Mouse (Mus musculus) bone marrow, adult 2 months (tissue): ENCODE measurements at regions not wholly inside any gene's neighbourhood (a gene's known extent, or its start where the extent isn't known, plus 50 kb on each side); places are given as distances from the start of the nearest gene placed in this dataset.

Experiments
- H3K27ac ChIP-seq: fragments of 200-500 bp; 2 replicates; pipeline ENCODE4 v1.5.1; 2012; ENCODE audit warnings: low read depth, mild to moderate bottlenecking, control low read depth, inconsistent platforms, low read length; ENCODE audit not compliant: control insufficient read depth, poor library complexity, insufficient read depth
- H3K4me1 ChIP-seq: fragments of 200-500 bp; 2 replicates; pipeline ENCODE4 v1.6.1; 2011; ENCODE audit warnings: low read length; ENCODE audit not compliant: control insufficient read depth, insufficient read depth
- H3K4me3 ChIP-seq: fragments of 200-500 bp; replicated peaks from 2 replicates; pipeline ENCODE3; 2011; ENCODE audit warnings: mild to moderate bottlenecking, low read depth, low read length, control low read depth; ENCODE audit not compliant: control insufficient read depth
- CTCF ChIP-seq: fragments of 200-500 bp; IDR thresholded peaks from 2 replicates; pipeline ENCODE4 v1.5.1; 2011; ENCODE audit warnings: low read length, control low read depth; ENCODE audit not compliant: control insufficient read depth, insufficient read depth
- POLR2A ChIP-seq: fragments of 200-500 bp; IDR thresholded peaks from 2 replicates; pipeline ENCODE4 v1.6.1; 2011; ENCODE audit warnings: low read depth, mild to moderate bottlenecking, control low read depth, low read length, borderline replicate concordance; ENCODE audit not compliant: control insufficient read depth
- WGBS: fragments of 180-500 bp; shearing (Covaris S2); methylation state at CpG from one replicate; pipeline ENCODE4 v1.1.7; 2018; 5-methylcytosine and 5-hydroxymethylcytosine counted together

- TF ChIP-seq POLR2A (no peak), CTCF (no peak)
- no peak overlapping the region for H3K4me3 ChIP-seq
- H3K27ac ChIP-seq: no peak overlapping the region
- WGBS: 84% methylated on average over 20 of the region's 20 CpGs
- no peaks in the 10 kb centered on the region for H3K4me1 ChIP-seq
Measured at GRCm38 (mm10) chr8:9152313-9152925, 462.1 kb upstream of the Arglu1 start.

GRCm38 (mm10) chr8:9144362-9144761, 454.0 kb upstream of the Arglu1 start:
- TF ChIP-seq CTCF (no peak), POLR2A (no peak)
- Histone ChIP-seq H3K4me1 (no peaks in the 10 kb centered on the region), H3K4me3 (no peak overlapping the region), H3K27ac (no peak overlapping the region)
- WGBS: 86% methylated on average over 3 of the region's 3 CpGs

GRCm38 (mm10) chr8:9139781-9140180, 449.5 kb upstream of the Arglu1 start:
- Histone ChIP-seq H3K27ac (no peak overlapping the region), H3K4me3 (no peak overlapping the region), H3K4me1 (no peaks in the 10 kb centered on the region)
- TF ChIP-seq CTCF (no peak), POLR2A (no peak)
- 68% methylated on average over 3 of the region's 3 CpGs for WGBS

DNA sequence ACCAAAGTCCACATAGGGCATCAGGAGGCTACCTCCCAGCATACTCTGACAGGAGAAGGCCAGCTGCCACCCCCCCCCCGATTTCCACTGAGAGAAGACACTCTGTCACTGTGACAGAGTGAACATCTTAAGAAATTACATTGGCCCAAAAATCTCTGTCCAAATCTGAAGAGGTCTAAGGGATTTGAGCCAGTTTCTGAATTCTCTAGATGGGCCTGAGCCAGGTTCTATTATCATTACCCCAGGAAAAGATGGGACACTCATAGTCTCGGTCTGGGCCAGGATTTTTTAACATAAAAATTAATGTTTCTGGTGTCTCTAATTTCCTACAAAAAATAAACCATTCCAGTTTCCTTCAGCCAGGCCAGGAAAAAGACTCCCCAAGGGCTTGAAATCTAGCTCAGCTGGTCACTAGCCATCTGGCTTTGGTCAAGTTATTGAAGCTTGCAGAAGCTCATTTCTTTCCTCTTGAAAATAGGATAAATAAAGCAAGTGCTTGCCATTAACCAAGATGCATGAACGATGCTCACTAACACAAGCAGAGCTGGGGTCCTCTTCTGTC, 448.8 kb upstream of the Arglu1 start:
- Histone ChIP-seq H3K4me3 (no peak overlapping the region), H3K4me1 (no peaks in the 10 kb centered on the region), H3K27ac (no peak overlapping the region)
- TF ChIP-seq POLR2A: no peak
- TF ChIP-seq CTCF: no peak
- 76% methylated on average over 3 of the region's 3 CpGs for WGBS

- Histone ChIP-seq H3K4me3 (no peak overlapping the region), H3K4me1 (no peaks in the 10 kb centered on the region), H3K27ac (no peak overlapping the region)
- WGBS: 62% methylated on average over 7 of the region's 7 CpGs
- TF ChIP-seq CTCF: no peak
- no peak for TF ChIP-seq POLR2A
Measured at GRCm38 (mm10) chr8:9133758-9134157, 443.4 kb upstream of the Arglu1 start.

DNA sequence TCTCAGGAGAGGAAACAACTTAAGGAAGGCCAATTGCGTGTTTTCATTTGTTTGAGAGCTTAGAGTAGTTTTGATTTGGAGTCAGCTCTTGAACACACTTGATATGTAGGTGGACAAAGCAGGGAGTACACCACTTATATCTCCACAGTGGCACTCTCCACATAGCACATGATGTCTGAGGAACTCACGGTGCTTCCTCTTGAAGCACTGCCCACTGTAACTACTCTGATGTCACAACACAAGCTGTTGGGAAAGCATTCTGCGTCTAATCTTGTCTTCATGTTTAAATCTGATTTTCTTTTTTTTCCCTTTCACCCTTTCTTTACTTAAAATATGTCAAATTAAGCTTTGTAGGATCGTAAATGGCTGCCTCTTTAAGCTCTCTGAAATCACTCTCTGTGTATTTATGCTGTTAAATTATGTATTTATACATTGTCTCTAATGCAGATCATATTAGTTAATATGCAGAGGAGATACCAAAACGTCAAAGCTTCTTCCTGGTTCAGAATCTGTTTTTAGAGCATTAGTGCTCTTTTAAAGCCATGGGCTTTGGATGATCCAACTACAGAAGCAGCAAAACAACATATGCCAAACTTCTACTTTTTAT, 442.4 kb upstream of the Arglu1 start:
- Histone ChIP-seq H3K4me1 (no peaks in the 10 kb centered on the region), H3K4me3 (no peak overlapping the region), H3K27ac (no peak overlapping the region)
- TF ChIP-seq CTCF: no peak
- no peak for TF ChIP-seq POLR2A
- WGBS: 53% methylated on average over 5 of the region's 5 CpGs

- Histone ChIP-seq H3K27ac (no peak overlapping the region), H3K4me1 (no peaks in the 10 kb centered on the region), H3K4me3 (no peak overlapping the region)
- TF ChIP-seq CTCF (no peak), POLR2A (no peak)
- WGBS: 76% methylated on average over 4 of the region's 4 CpGs
Measured at GRCm38 (mm10) chr8:9131249-9131648, 440.9 kb upstream of the Arglu1 start.

GRCm38 (mm10) chr8:9124503-9124902, 434.2 kb upstream of the Arglu1 start:
- H3K27ac ChIP-seq: no peak overlapping the region
- WGBS: 72% methylated on average over 4 of the region's 4 CpGs

More at GRCm38 (mm10) chr8:9124503-9124902, 434.2 kb upstream of the Arglu1 start:
- H3K4me3 ChIP-seq: no peak overlapping the region
- no peaks in the 10 kb centered on the region for H3K4me1 ChIP-seq
- TF ChIP-seq POLR2A (no peak), CTCF (no peak)
